Mouse (Mus musculus): ENCODE measurements around the gene Ptgdr. TPM values are rescaled to one million over a fixed set of nuclear protein-coding genes. Genes with fewer than 3 reads are reported as not detected.
A peak's percentile ranks its signal among the peaks of the same experiment; 100 is the strongest.
"Not testable (repeated sequence)": the region's sequence is repeated elsewhere in the genome, so short reads cannot be mapped to it uniquely, and the experiment has no call there.

Ptgdr gene
- total RNA-seq (2015) (not detected in 2 replicates), total RNA-seq (2017) (not detected in 2 replicates)

GRCm38 (mm10) chr14:44858868-44859613, at the start of gene Ptgdr:
Ptgdr (minus strand) TSS chr14:44859375.
- ATAC-seq (replicated peaks; ENCODE audit: poor library complexity) = peak; percentile 30

- ATAC-seq (replicated peaks; ENCODE audit: poor library complexity) = no peak
These were observed 48.6 kb upstream of the Ptgdr start for GRCm38 (mm10) chr14:44907774-44908173.

- ATAC-seq (replicated peaks; ENCODE audit: poor library complexity) = peak; percentile 91
These were observed 45.0 kb upstream of the Ptgdr start for GRCm38 (mm10) chr14:44904199-44904598.

- peak; percentile 60; the same call in 1 of the 2 replicates for ATAC-seq (replicated peaks; ENCODE audit: poor library complexity)
These were observed 42.6 kb upstream of the Ptgdr start for GRCm38 (mm10) chr14:44901735-44902134.

- peak; percentile 100 for ATAC-seq (replicated peaks; ENCODE audit: poor library complexity)
These were observed 32.4 kb upstream of the Ptgdr start for GRCm38 (mm10) chr14:44891387-44892132.

GRCm38 (mm10) chr14:44869686-44870085, 10.5 kb upstream of the Ptgdr start:
- ATAC-seq (replicated peaks; ENCODE audit: poor library complexity) = no peak

- ATAC-seq (replicated peaks; ENCODE audit: poor library complexity) = peak; percentile 78
These were observed 6.5 kb upstream of the Ptgdr start for GRCm38 (mm10) chr14:44865661-44866060.

- ATAC-seq (replicated peaks; ENCODE audit: poor library complexity) = no peak
These were observed 3.9 kb upstream of the Ptgdr start for GRCm38 (mm10) chr14:44863086-44863485.

- ATAC-seq (replicated peaks; ENCODE audit: poor library complexity) = peak; percentile 68
These were observed 2.0 kb upstream of the Ptgdr start for GRCm38 (mm10) chr14:44861161-44861560.

- no peak for ATAC-seq (replicated peaks; ENCODE audit: poor library complexity)
These were observed 803 bp downstream of the Ptgdr start for GRCm38 (mm10) chr14:44858372-44858771.

GRCm38 (mm10) chr14:44850637-44851036, 8.5 kb downstream of the Ptgdr start:
- ATAC-seq (replicated peaks; ENCODE audit: poor library complexity) = peak; percentile 83

GRCm38 (mm10) chr14:44847740-44848139, 11.4 kb downstream of the Ptgdr start:
- peak; percentile 87 for ATAC-seq (replicated peaks; ENCODE audit: poor library complexity)

- ATAC-seq (replicated peaks; ENCODE audit: poor library complexity) = no peak
These were observed 12.5 kb downstream of the Ptgdr start for GRCm38 (mm10) chr14:44846558-44847263.

- peak; percentile 30; the same call in 1 of the 2 replicates for ATAC-seq (replicated peaks; ENCODE audit: poor library complexity)
These were observed 15.1 kb downstream of the Ptgdr start for GRCm38 (mm10) chr14:44843768-44844755.

- ATAC-seq (replicated peaks; ENCODE audit: poor library complexity) = no peak
These were observed 20.5 kb downstream of the Ptgdr start for GRCm38 (mm10) chr14:44838685-44839084.

- peak; percentile 83 for ATAC-seq (replicated peaks; ENCODE audit: poor library complexity)
These were observed 24.0 kb downstream of the Ptgdr start for GRCm38 (mm10) chr14:44835132-44835531.

GRCm38 (mm10) chr14:44834134-44834533, 25.0 kb downstream of the Ptgdr start:
- ATAC-seq (replicated peaks; ENCODE audit: poor library complexity) = not testable (repeated sequence)

- ATAC-seq (replicated peaks; ENCODE audit: poor library complexity) = not testable (repeated sequence)
These were observed 26.1 kb downstream of the Ptgdr start for GRCm38 (mm10) chr14:44833096-44833495.

GRCm38 (mm10) chr14:44827736-44828135, 31.4 kb downstream of the Ptgdr start:
- ATAC-seq (replicated peaks; ENCODE audit: poor library complexity) = peak; percentile 57
